Mouse (Mus musculus) heart, embryonic 15.5 days (tissue): ENCODE measurements around the gene Cfap161. TPM values are rescaled to one million over a fixed set of nuclear protein-coding genes. Genes with fewer than 3 reads are reported as not detected.

Source experiments
- ATAC-seq: fragments of 200-750 bp; cut with Nextera tagmentation; replicated peaks from 2 replicates; pipeline ENCODE4 v1.8.0; 2017; ENCODE audit warnings: low read depth, moderate TSS enrichment; ENCODE audit not compliant: insufficient number of reproducible peaks, insufficient read depth, low FRiP score
- H3K27ac ChIP-seq: fragments of 300-500 bp; sonication (generic); 2 replicates; pipeline ENCODE4 v1.5.1; 2015; ENCODE audit warnings: mild to moderate bottlenecking, inconsistent platforms
- H3K27me3 ChIP-seq: fragments of 300-500 bp; sonication (generic); 2 replicates; pipeline ENCODE4 v1.6.1; 2015; ENCODE audit warnings: inconsistent platforms
- H3K36me3 ChIP-seq: fragments of 300-500 bp; sonication (generic); 2 replicates; pipeline ENCODE4 v1.6.1; 2015; ENCODE audit warnings: mild to moderate bottlenecking, inconsistent platforms
- H3K4me1 ChIP-seq: fragments of 300-500 bp; sonication (generic); replicated peaks from 2 replicates; pipeline ENCODE4 v1.6.1; 2015; ENCODE audit warnings: inconsistent platforms
- H3K4me2 ChIP-seq: fragments of 300-500 bp; sonication (generic); 2 replicates; pipeline ENCODE4 v1.6.1; 2015; ENCODE audit warnings: inconsistent platforms, mild to moderate bottlenecking, moderate library complexity
- H3K4me3 ChIP-seq: fragments of 300-500 bp; sonication (generic); 2 replicates; pipeline ENCODE4 v1.5.1; 2015; ENCODE audit warnings: mild to moderate bottlenecking, inconsistent platforms
- H3K9ac ChIP-seq: fragments of 300-500 bp; sonication (generic); 2 replicates; pipeline ENCODE4 v1.6.1; 2015; ENCODE audit warnings: mild to moderate bottlenecking, inconsistent platforms
- H3K9me3 ChIP-seq: fragments of 300-500 bp; sonication (generic); replicated peaks from 2 replicates; pipeline ENCODE4 v1.6.1; 2016; ENCODE audit warnings: inconsistent platforms
- WGBS: fragments of 180-500 bp; shearing (Covaris S2); methylation state at CpG from one replicate; pipeline ENCODE4 v1.1.7; 2015; ENCODE audit warnings: mixed read lengths; 5-methylcytosine and 5-hydroxymethylcytosine counted together
- polyA plus RNA-seq: library from polyadenylated mRNA; unstranded; fragments of >200 nt; fragmentation: Nextera tagmentation; extraction: Ambion mirVana; gene quantifications from 2 replicates; pipeline ENCODE4 v1.2.1, GENCODE M21; 2015

Cfap161 gene
- polyA plus RNA-seq, 1 experiment from 2014 or later = 1.8 TPM

DNA sequence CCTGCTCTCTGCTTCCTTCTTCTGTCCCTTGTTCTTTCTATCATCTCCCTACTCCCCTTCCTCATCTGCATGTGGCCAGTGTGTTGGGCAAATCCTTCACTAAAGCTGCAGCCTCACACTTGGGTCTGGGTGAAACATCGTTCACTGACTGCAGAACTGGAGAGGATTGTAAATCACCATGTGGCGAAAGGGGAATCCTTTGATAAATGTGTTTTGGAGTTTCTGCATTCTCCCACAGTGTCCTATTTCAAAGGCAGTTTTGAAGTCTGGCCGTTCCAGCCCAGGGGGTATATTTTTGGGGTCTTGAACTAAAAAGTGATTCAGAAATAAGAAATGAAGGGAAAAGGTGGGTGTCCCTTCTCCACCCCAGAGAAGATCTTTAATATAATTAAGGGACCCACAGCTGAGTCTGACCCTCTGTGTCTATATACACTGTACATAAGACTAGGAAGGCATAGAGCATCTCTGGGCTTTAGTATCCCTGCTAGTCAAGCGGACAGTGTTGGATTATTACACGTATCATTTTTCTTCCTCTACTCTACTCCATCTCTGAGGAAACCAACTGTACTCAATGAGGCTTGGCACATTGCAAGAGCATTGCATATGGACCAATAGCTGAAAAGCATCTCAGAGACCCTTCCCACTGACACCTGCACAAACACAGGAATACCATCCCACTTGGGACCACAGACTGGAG is 67.6 kb downstream of the Cfap161 start:
- WGBS = 65% methylated on average over 5 of the region's 5 CpGs
- no peaks in the 10 kb centered on the region for H3K36me3 ChIP-seq
- H3K4me3 ChIP-seq = no peak overlapping the region
- no peak overlapping the region for H3K4me2 ChIP-seq
- H3K4me1 ChIP-seq = peaks cover 8% of the 10 kb centered on the region
- H3K27me3 ChIP-seq = no peaks in the 10 kb centered on the region
- no peaks in the 10 kb centered on the region for H3K9me3 ChIP-seq
- H3K9ac ChIP-seq = no peak overlapping the region
- no peak for ATAC-seq
- H3K27ac ChIP-seq = no peak overlapping the region

DNA sequence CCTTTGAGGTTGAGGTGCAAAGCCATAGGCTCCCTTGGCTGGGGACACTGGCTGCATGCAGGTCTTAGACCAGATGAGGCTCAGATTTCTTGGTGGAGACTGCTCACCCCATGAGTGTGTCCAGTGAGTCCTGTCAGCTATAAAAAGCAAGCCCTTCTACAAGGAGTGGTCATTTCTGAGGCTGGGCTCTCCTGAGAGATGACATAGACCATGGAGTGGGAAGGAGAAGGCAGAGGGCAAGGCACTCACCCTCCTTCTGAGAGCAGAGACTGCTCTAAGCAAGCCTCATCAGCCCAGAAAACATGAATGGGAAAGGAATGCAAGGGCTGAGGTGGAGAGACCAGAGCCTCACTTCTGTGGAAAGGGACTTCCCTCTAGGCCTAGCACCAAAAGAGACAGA is 68.9 kb downstream of the Cfap161 start:
- Histone ChIP-seq H3K27me3 (no peaks in the 10 kb centered on the region), H3K9ac (no peak overlapping the region), H3K36me3 (no peaks in the 10 kb centered on the region), H3K4me2 (no peak overlapping the region), H3K27ac (no peak overlapping the region), H3K9me3 (no peaks in the 10 kb centered on the region), H3K4me3 (no peak overlapping the region), H3K4me1 (peaks cover 8% of the 10 kb centered on the region)
- no peak for ATAC-seq

DNA sequence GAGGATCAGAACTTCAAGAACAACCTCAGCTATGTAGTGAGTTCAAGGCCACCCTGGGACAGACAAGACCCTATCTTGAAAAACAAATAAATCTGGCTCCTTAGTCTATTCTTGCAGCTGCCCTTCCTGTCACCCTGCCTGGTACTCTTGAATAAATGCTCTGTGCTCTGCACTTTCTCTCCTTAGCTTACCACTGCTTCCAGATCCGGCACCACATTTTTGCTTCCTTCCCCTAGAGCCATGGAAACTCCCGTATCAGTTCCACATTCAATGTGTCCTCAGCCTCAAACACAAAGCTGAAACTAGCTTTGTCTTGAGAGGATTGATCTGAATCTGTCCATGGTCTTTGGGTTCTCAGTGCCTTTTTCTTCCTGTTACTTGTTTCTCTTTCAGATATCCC is 70.1 kb downstream of the Cfap161 start:
- ATAC-seq = no peak
- WGBS = 47% methylated on average over 2 of the region's 2 CpGs

More for the DNA sequence above, 70.1 kb downstream of the Cfap161 start:
- Histone ChIP-seq H3K9me3 (no peaks in the 10 kb centered on the region), H3K27ac (no peak overlapping the region), H3K4me2 (no peak overlapping the region), H3K9ac (no peak overlapping the region), H3K36me3 (no peaks in the 10 kb centered on the region), H3K27me3 (no peaks in the 10 kb centered on the region), H3K4me3 (no peak overlapping the region), H3K4me1 (peaks cover 8% of the 10 kb centered on the region)

Other genes with a start within 250 kb of the Cfap161 start
- 0.64 and 2.0 TPM in 2 replicates for gene Tmc3, start 210.0 kb downstream of the Cfap161 start, polyA plus RNA-seq
- gene Stard5, start 162.9 kb downstream of the Cfap161 start, polyA plus RNA-seq = 29.8 and 36.0 TPM in 2 replicates
- gene Il16, start 49.2 kb downstream of the Cfap161 start, polyA plus RNA-seq = 4.7 and 8.6 TPM in 2 replicates
- 10.2 and 13.3 TPM in 2 replicates for gene Tlnrd1, start 89.4 kb upstream of the Cfap161 start, polyA plus RNA-seq
- 77.1 and 78.8 TPM in 2 replicates for gene Mesd, start 89.6 kb upstream of the Cfap161 start, polyA plus RNA-seq